Mouse (Mus musculus) neural tube, embryonic 14.5 days (tissue): ENCODE data around the gene Smim24. TPM values are rescaled to one million over a fixed set of nuclear protein-coding genes. Genes with fewer than 3 reads are reported as not detected.
A peak's percentile ranks its signal among the peaks of the same experiment; 100 is the strongest.

Experiments
- ATAC-seq: fragments of 200-750 bp; cut with Nextera tagmentation; 2 replicates; pipeline ENCODE4 v1.8.0; 2017; ENCODE audit warnings: low read depth, mild to moderate bottlenecking, moderate TSS enrichment, moderate library complexity
- H3K27ac ChIP-seq: fragments of 300-500 bp; sonication (generic); 2 replicates; pipeline ENCODE4 v1.5.1; 2014; ENCODE audit warnings: low read depth, mild to moderate bottlenecking, control low read depth, low read length, moderate library complexity, mixed read lengths
- H3K27me3 ChIP-seq: fragments of 300-500 bp; sonication (generic); 2 replicates; pipeline ENCODE4 v1.6.1; 2014; ENCODE audit warnings: low read length; ENCODE audit not compliant: control insufficient read depth, insufficient read depth
- H3K36me3 ChIP-seq: fragments of 300-500 bp; sonication (generic); 2 replicates; pipeline ENCODE4 v1.6.1; 2014; ENCODE audit warnings: low read length, mixed read lengths; ENCODE audit not compliant: control insufficient read depth, insufficient read depth
- H3K4me1 ChIP-seq: fragments of 300-500 bp; sonication (generic); 2 replicates; pipeline ENCODE4 v1.6.1; 2014; ENCODE audit warnings: low read length; ENCODE audit not compliant: control insufficient read depth, insufficient read depth
- H3K4me2 ChIP-seq: fragments of 300-500 bp; sonication (generic); 2 replicates; pipeline ENCODE4 v1.6.1; 2014; ENCODE audit warnings: mild to moderate bottlenecking, low read depth, low read length, control low read depth
- H3K4me3 ChIP-seq: fragments of 300-500 bp; sonication (generic); 2 replicates; pipeline ENCODE4 v1.5.1; 2014; ENCODE audit warnings: low read depth, low read length, control low read depth, mixed read lengths
- H3K9ac ChIP-seq: fragments of 300-500 bp; sonication (generic); replicated peaks from 2 replicates; pipeline ENCODE4 v1.6.1; 2014; ENCODE audit warnings: low read depth, mild to moderate bottlenecking, control low read depth, low read length, mixed read lengths
- H3K9me3 ChIP-seq: fragments of 300-500 bp; sonication (generic); 2 replicates; pipeline ENCODE4 v1.6.1; 2016; ENCODE audit warnings: low read length; ENCODE audit not compliant: control insufficient read depth
- WGBS: fragments of 180-500 bp; shearing (Covaris S2); extraction: QIAGEN DNeasy Blood & Tissue Kit; methylation state at CpG from one replicate; pipeline ENCODE4 v1.1.7; 2014; 5-methylcytosine and 5-hydroxymethylcytosine counted together
- polyA plus RNA-seq: library from polyadenylated mRNA; unstranded; fragments of >200 nt; fragmentation: Nextera tagmentation; extraction: Ambion mirVana; gene quantifications from 2 replicates; pipeline ENCODE4 v1.2.1, GENCODE M21; 2014

Smim24 gene
- polyA plus RNA-seq, 1 experiment from 2014 or later = 2.0 TPM

GRCm38 (mm10) chr10:81424246-81425051, 31.6 kb downstream of the Smim24 start:
- Histone ChIP-seq H3K9me3 (no peaks in the 10 kb centered on the region), H3K9ac (no peak overlapping the region), H3K4me3 (no peak overlapping the region), H3K4me1 (peaks cover 26% of the 10 kb centered on the region), H3K27ac (0 out of 2 replicates have a peak overlapping the region, but pooled peaks have one; percentile 22), H3K27me3 (peaks cover 3% of the 10 kb centered on the region; the same call in 1 of the 2 replicates), H3K4me2 (0 out of 2 replicates have a peak overlapping the region, but pooled peaks have one; percentile 20), H3K36me3 (peaks cover 4% of the 10 kb centered on the region; the same call in 1 of the 2 replicates)
- WGBS = 3% methylated on average over 23 of the region's 25 CpGs
- ATAC-seq = peak; percentile 12; the same call in 1 of the 2 replicates

- Histone ChIP-seq H3K36me3 (no peaks in the 10 kb centered on the region), H3K9ac (no peak overlapping the region), H3K4me2 (peak overlapping the region; percentile 63; the same call in 1 of the 2 replicates), H3K27ac (no peak overlapping the region), H3K4me3 (no peak overlapping the region), H3K4me1 (peaks cover 26% of the 10 kb centered on the region), H3K27me3 (peaks cover 3% of the 10 kb centered on the region; the same call in 1 of the 2 replicates), H3K9me3 (no peaks in the 10 kb centered on the region)
- no peak for ATAC-seq
- 32% methylated on average over 10 of the region's 10 CpGs for WGBS
Measured at GRCm38 (mm10) chr10:81425236-81425850, 32.5 kb downstream of the Smim24 start.

GRCm38 (mm10) chr10:81426081-81426671, 33.3 kb downstream of the Smim24 start:
- peaks cover 3% of the 10 kb centered on the region; the same call in 1 of the 2 replicates for H3K27me3 ChIP-seq
- H3K36me3 ChIP-seq = no peaks in the 10 kb centered on the region
- peak overlapping the region; percentile 31 for H3K4me3 ChIP-seq
- WGBS = under 1% methylated on average over 22 of the region's 33 CpGs
- no peak for ATAC-seq
- peaks cover 28% of the 10 kb centered on the region for H3K4me1 ChIP-seq
- peak overlapping the region; percentile 50 for H3K9ac ChIP-seq
- H3K9me3 ChIP-seq = no peaks in the 10 kb centered on the region
- peak overlapping the region; percentile 63 for H3K4me2 ChIP-seq
- no peak overlapping the region for H3K27ac ChIP-seq

- WGBS = 1% methylated on average over 29 of the region's 38 CpGs
- no peak overlapping the region for H3K27ac ChIP-seq
- H3K4me1 ChIP-seq = peaks cover 30% of the 10 kb centered on the region
- H3K36me3 ChIP-seq = no peaks in the 10 kb centered on the region
- peak overlapping the region; percentile 50 for H3K9ac ChIP-seq
- peak overlapping the region; percentile 31 for H3K4me3 ChIP-seq
- H3K27me3 ChIP-seq = peaks cover 3% of the 10 kb centered on the region; the same call in 1 of the 2 replicates
- peak overlapping the region; percentile 63 for H3K4me2 ChIP-seq
- H3K9me3 ChIP-seq = no peaks in the 10 kb centered on the region
- no peak for ATAC-seq
Measured at GRCm38 (mm10) chr10:81426897-81427296, 34.0 kb downstream of the Smim24 start.

- H3K9me3 ChIP-seq = no peaks in the 10 kb centered on the region
- H3K9ac ChIP-seq = peak overlapping the region; percentile 50; the same call in 1 of the 2 replicates
- H3K4me3 ChIP-seq = peak overlapping the region; percentile 31; the same call in 1 of the 2 replicates
- H3K4me1 ChIP-seq = peaks cover 30% of the 10 kb centered on the region
- 25% methylated on average over 3 of the region's 3 CpGs for WGBS
- H3K36me3 ChIP-seq = no peaks in the 10 kb centered on the region
- peak overlapping the region; percentile 63 for H3K4me2 ChIP-seq
- ATAC-seq = no peak
- no peak overlapping the region for H3K27ac ChIP-seq
- peaks cover 3% of the 10 kb centered on the region; the same call in 1 of the 2 replicates for H3K27me3 ChIP-seq
Measured at GRCm38 (mm10) chr10:81427327-81427726, 34.5 kb downstream of the Smim24 start.

- 71% methylated on average over 8 of the region's 8 CpGs for WGBS
- Histone ChIP-seq H3K4me2 (no peak overlapping the region), H3K9me3 (no peaks in the 10 kb centered on the region), H3K9ac (no peak overlapping the region), H3K27me3 (peaks cover 3% of the 10 kb centered on the region; the same call in 1 of the 2 replicates), H3K36me3 (no peaks in the 10 kb centered on the region), H3K4me1 (peaks cover 33% of the 10 kb centered on the region), H3K27ac (no peak overlapping the region), H3K4me3 (no peak overlapping the region)
- ATAC-seq = no peak
Measured at GRCm38 (mm10) chr10:81427804-81428506, 35.1 kb downstream of the Smim24 start.

GRCm38 (mm10) chr10:81428507-81428870, 35.6 kb downstream of the Smim24 start:
- H3K36me3 ChIP-seq = no peaks in the 10 kb centered on the region
- H3K27ac ChIP-seq = no peak overlapping the region
- H3K9ac ChIP-seq = no peak overlapping the region
- 93% methylated on average over 7 of the region's 7 CpGs for whole genome bisulfite sequencing
- H3K4me2 ChIP-seq = no peak overlapping the region
- H3K27me3 ChIP-seq = peaks cover 3% of the 10 kb centered on the region; the same call in 1 of the 2 replicates
- H3K4me1 ChIP-seq = peaks cover 33% of the 10 kb centered on the region
- no peaks in the 10 kb centered on the region for H3K9me3 ChIP-seq
- H3K4me3 ChIP-seq = no peak overlapping the region
- no peak for ATAC-seq

- peaks cover 33% of the 10 kb centered on the region for H3K4me1 ChIP-seq
- no peak for ATAC-seq
- H3K36me3 ChIP-seq = no peaks in the 10 kb centered on the region
- 23% methylated on average over 2 of the region's 2 CpGs for WGBS
- H3K27me3 ChIP-seq = peaks cover 3% of the 10 kb centered on the region; the same call in 1 of the 2 replicates
- H3K27ac ChIP-seq = no peak overlapping the region
- H3K4me2 ChIP-seq = peak overlapping the region; percentile 63
- H3K9me3 ChIP-seq = no peaks in the 10 kb centered on the region
- H3K4me3 ChIP-seq = peak overlapping the region; percentile 75
- H3K9ac ChIP-seq = no peak overlapping the region
Measured at GRCm38 (mm10) chr10:81429092-81429491, 36.2 kb downstream of the Smim24 start.
